Mouse (Mus musculus): Measurements from ENCODE around the gene Rmnd5b. TPM values are rescaled to one million over a fixed set of nuclear protein-coding genes. Genes with fewer than 3 reads are reported as not detected.
A peak's percentile ranks its signal among the peaks of the same experiment; 100 is the strongest.

Gene Rmnd5b
- polyA plus RNA-seq, 1 experiment = 41.0 TPM

- H3K79me2 ChIP-seq (ENCODE audit: control insufficient read depth, insufficient read depth) = peaks cover 8% of the 10 kb centered on the region
- H3K4me3 ChIP-seq = peak overlapping the region; percentile 76
- peaks cover 17% of the 10 kb centered on the region for H3K36me3 ChIP-seq (ENCODE audit: control insufficient read depth, insufficient read depth)
- TF ChIP-seq MAX (IDR thresholded peaks at IDR 0.05; ENCODE audit: low read depth) (no peak), REST (IDR thresholded peaks at IDR 0.05; ENCODE audit: insufficient read depth, insufficient read length) (no peak), POLR2A (IDR thresholded peaks at IDR 0.05; ENCODE audit: insufficient read length, low read depth) (no peak), MYOG (IDR thresholded peaks at IDR 0.05; ENCODE audit: control insufficient read depth in 1 of 3, insufficient read depth in 1 of 3, insufficient read length in 2 of 3, low read depth in 2 of 3) (no peak), E2F4 (IDR thresholded peaks at IDR 0.05; ENCODE audit: insufficient read depth) (no peak), MYOD1 (IDR thresholded peaks at IDR 0.05; ENCODE audit: control insufficient read depth in 1 of 3, insufficient read length in 2 of 3, low read depth in 2 of 3) (no peak), POLR2AphosphoS2 (IDR thresholded peaks at IDR 0.05; ENCODE audit: insufficient read length, low read depth) (peak; percentile 92)
- H3K27me3 ChIP-seq (ENCODE audit: control insufficient read depth, insufficient read depth, insufficient read length) = no peaks in the 10 kb centered on the region
- H3ac ChIP-seq (ENCODE audit: control insufficient read depth, insufficient read length) = peak overlapping the region; percentile 52
- H3K4me2 ChIP-seq (ENCODE audit: low read depth) = peak overlapping the region; percentile 86
Observed at GRCm38 (mm10) chr11:51585608-51586252, 50.0 kb downstream of the Rmnd5b start.

DNA sequence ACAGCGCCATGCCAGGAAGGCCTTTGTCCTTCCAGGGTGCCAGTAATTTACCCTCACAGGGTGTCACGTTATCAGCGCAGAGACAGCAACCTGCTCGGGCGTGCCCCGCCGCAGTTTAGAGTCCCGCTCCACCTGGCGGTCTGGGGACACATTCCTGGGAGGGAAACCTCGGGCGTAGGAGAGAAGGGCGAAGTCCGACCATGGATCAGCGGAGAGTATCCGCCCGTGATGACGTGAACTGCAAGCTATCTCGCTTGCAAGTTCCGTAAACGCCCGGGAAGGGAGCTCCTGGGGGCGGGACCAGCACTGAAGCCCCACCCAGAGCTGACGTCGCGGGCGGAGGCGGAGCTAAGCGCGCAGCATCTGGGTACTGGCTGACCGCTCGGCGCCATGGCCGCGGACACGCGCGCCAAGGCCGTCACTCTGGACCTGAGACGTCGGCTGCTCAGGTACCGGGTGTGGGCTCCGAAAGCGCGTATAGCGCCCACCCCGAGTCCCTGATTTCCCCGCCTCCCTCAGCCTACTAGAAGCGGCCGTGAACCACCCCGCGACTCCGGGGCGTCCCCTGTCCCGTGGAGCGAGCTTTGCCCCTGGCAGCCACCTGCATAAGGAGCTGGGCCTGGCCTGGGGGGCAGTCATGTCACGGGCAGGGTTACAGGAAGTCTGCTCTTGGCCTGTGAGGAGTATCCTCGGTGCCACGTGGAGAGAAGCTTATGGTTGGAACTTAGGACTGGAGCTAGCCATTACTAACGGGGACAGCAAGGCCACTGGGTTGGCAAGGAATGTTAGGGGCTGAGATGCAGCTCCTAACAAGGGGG, 51.1 kb downstream of the Rmnd5b start, which contains the start of gene Phykpl:
Phykpl (plus strand) TSS at position 327 of the 818 bp plus-strand sequence.
- H3K79me2 ChIP-seq (ENCODE audit: control insufficient read depth, insufficient read depth) = peaks cover 8% of the 10 kb centered on the region
- peak within 1 kb of the TSS; percentile 76 for H3K4me3 ChIP-seq
- peak within 1 kb of the TSS; percentile 52 for H3ac ChIP-seq (ENCODE audit: control insufficient read depth, insufficient read length)
- TF ChIP-seq MYOD1 (IDR thresholded peaks at IDR 0.05; ENCODE audit: control insufficient read depth in 1 of 3, insufficient read length in 2 of 3, low read depth in 2 of 3) (no peak), POLR2AphosphoS2 (IDR thresholded peaks at IDR 0.05; ENCODE audit: insufficient read length, low read depth) (peak; percentile 95), REST (IDR thresholded peaks at IDR 0.05; ENCODE audit: insufficient read depth, insufficient read length) (no peak), USF1 (IDR thresholded peaks at IDR 0.05; ENCODE audit: low read depth) (no peak), TCF12 (IDR thresholded peaks at IDR 0.05; ENCODE audit: insufficient read depth, poor library complexity, severe bottlenecking) (no peak), SRF (IDR thresholded peaks at IDR 0.05; ENCODE audit: control insufficient read depth, insufficient read length, low read depth) (no peak), TCF3 (IDR thresholded peaks at IDR 0.05; ENCODE audit: insufficient read length, low read depth) (no peak), POLR2A (IDR thresholded peaks at IDR 0.05; ENCODE audit: insufficient read length, low read depth) (peak; percentile 96)
- no peaks in the 10 kb centered on the region for H3K27me3 ChIP-seq (ENCODE audit: control insufficient read depth, insufficient read depth, insufficient read length)
- H3K4me2 ChIP-seq (ENCODE audit: low read depth) = peak within 1 kb of the TSS; percentile 86
- peaks cover 16% of the 10 kb centered on the region for H3K36me3 ChIP-seq (ENCODE audit: control insufficient read depth, insufficient read depth)

DNA sequence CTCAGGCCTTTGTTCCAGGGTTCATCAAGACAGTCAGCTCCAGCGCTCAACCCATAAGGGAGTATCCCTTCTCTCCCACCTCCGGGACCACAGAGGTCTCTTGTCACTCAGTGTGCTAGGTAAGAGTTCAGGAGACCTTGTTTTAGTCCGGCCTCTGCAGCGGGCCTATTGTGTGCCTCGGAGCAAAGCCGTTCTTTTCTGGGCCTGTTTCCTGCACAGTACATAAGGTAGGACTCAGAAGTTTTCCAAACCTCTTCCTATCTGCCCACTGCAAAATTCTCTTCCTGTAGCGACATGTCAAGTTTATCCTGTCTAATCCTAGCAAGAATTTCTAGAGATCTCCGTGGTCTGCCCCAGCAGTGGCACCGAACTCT, 51.7 kb downstream of the Rmnd5b start:
- Histone ChIP-seq H3ac (ENCODE audit: control insufficient read depth, insufficient read length) (peak overlapping the region; percentile 52), H3K36me3 (ENCODE audit: control insufficient read depth, insufficient read depth) (peaks cover 14% of the 10 kb centered on the region), H3K4me2 (ENCODE audit: low read depth) (peak overlapping the region; percentile 79), H3K79me2 (ENCODE audit: control insufficient read depth, insufficient read depth) (peaks cover 8% of the 10 kb centered on the region), H3K4me3 (peak overlapping the region; percentile 76), H3K27me3 (ENCODE audit: control insufficient read depth, insufficient read depth, insufficient read length) (no peaks in the 10 kb centered on the region)
- TF ChIP-seq REST (IDR thresholded peaks at IDR 0.05; ENCODE audit: insufficient read depth, insufficient read length) (no peak), USF1 (IDR thresholded peaks at IDR 0.05; ENCODE audit: low read depth) (no peak), TCF12 (IDR thresholded peaks at IDR 0.05; ENCODE audit: insufficient read depth, poor library complexity, severe bottlenecking) (no peak), MAX (IDR thresholded peaks at IDR 0.05; ENCODE audit: low read depth) (no peak), SRF (IDR thresholded peaks at IDR 0.05; ENCODE audit: control insufficient read depth, insufficient read length, low read depth) (no peak), MYOD1 (IDR thresholded peaks at IDR 0.05; ENCODE audit: control insufficient read depth in 1 of 3, insufficient read length in 2 of 3, low read depth in 2 of 3) (no peak), E2F4 (IDR thresholded peaks at IDR 0.05; ENCODE audit: insufficient read depth) (no peak), POLR2AphosphoS2 (IDR thresholded peaks at IDR 0.05; ENCODE audit: insufficient read length, low read depth) (no peak), POLR2A (IDR thresholded peaks at IDR 0.05; ENCODE audit: insufficient read length, low read depth) (no peak), CEBPB (IDR thresholded peaks at IDR 0.05; ENCODE audit: insufficient read depth, poor library complexity, severe bottlenecking) (no peak), TCF3 (IDR thresholded peaks at IDR 0.05; ENCODE audit: insufficient read length, low read depth) (no peak), MYOG (IDR thresholded peaks at IDR 0.05; ENCODE audit: control insufficient read depth in 1 of 3, insufficient read depth in 1 of 3, insufficient read length in 2 of 3, low read depth in 2 of 3) (no peak)

- TF ChIP-seq POLR2AphosphoS2 (IDR thresholded peaks at IDR 0.05; ENCODE audit: insufficient read length, low read depth) (peak; percentile 21), POLR2A (IDR thresholded peaks at IDR 0.05; ENCODE audit: insufficient read length, low read depth) (no peak)
- H3ac ChIP-seq (ENCODE audit: control insufficient read depth, insufficient read length) = no peak overlapping the region
Observed at GRCm38 (mm10) chr11:51582713-51583112, 53.0 kb downstream of the Rmnd5b start.

GRCm38 (mm10) chr11:51579024-51579423, 56.7 kb downstream of the Rmnd5b start:
- H3K79me2 ChIP-seq (ENCODE audit: control insufficient read depth, insufficient read depth) = no peaks in the 10 kb centered on the region
- H3ac ChIP-seq (ENCODE audit: control insufficient read depth, insufficient read length) = no peak overlapping the region
- TF ChIP-seq SRF (IDR thresholded peaks at IDR 0.05; ENCODE audit: control insufficient read depth, insufficient read length, low read depth) (no peak), MYOG (IDR thresholded peaks at IDR 0.05; ENCODE audit: control insufficient read depth in 1 of 3, insufficient read depth in 1 of 3, insufficient read length in 2 of 3, low read depth in 2 of 3) (no peak), POLR2A (IDR thresholded peaks at IDR 0.05; ENCODE audit: insufficient read length, low read depth) (no peak), E2F4 (IDR thresholded peaks at IDR 0.05; ENCODE audit: insufficient read depth) (no peak), USF1 (IDR thresholded peaks at IDR 0.05; ENCODE audit: low read depth) (no peak), MYOD1 (IDR thresholded peaks at IDR 0.05; ENCODE audit: control insufficient read depth in 1 of 3, insufficient read length in 2 of 3, low read depth in 2 of 3) (no peak)
- peaks cover 7% of the 10 kb centered on the region for H3K27me3 ChIP-seq (ENCODE audit: control insufficient read depth, insufficient read depth, insufficient read length)
- no peak overlapping the region for H3K4me2 ChIP-seq (ENCODE audit: low read depth)
- H3K36me3 ChIP-seq (ENCODE audit: control insufficient read depth, insufficient read depth) = no peaks in the 10 kb centered on the region
- no peak overlapping the region for H3K4me3 ChIP-seq

More at GRCm38 (mm10) chr11:51582713-51583112, 53.0 kb downstream of the Rmnd5b start:
- Histone ChIP-seq H3K79me2 (ENCODE audit: control insufficient read depth, insufficient read depth) (peaks cover 8% of the 10 kb centered on the region), H3K27me3 (ENCODE audit: control insufficient read depth, insufficient read depth, insufficient read length) (no peaks in the 10 kb centered on the region), H3K4me3 (no peak overlapping the region), H3K4me2 (ENCODE audit: low read depth) (no peak overlapping the region), H3K36me3 (ENCODE audit: control insufficient read depth, insufficient read depth) (peaks cover 6% of the 10 kb centered on the region)
